Mouse (Mus musculus) hindbrain, embryonic 16.5 days (tissue): ENCODE measurements around the gene Ccdc114. TPM values are rescaled to one million over a fixed set of nuclear protein-coding genes. Genes with fewer than 3 reads are reported as not detected.

ENCODE experiments used
- ATAC-seq: fragments of 200-750 bp; cut with Nextera tagmentation; 2 replicates; pipeline ENCODE4 v1.8.0; 2017; ENCODE audit warnings: moderate TSS enrichment, moderate library complexity
- H3K27ac ChIP-seq: fragments of 300-500 bp; sonication (generic); 2 replicates; pipeline ENCODE4 v1.5.1; 2014; ENCODE audit warnings: low read depth, mild to moderate bottlenecking, control low read depth, low read length, moderate library complexity
- H3K27me3 ChIP-seq: fragments of 300-500 bp; sonication (generic); replicated peaks from 2 replicates; pipeline ENCODE4 v1.6.1; 2014; ENCODE audit warnings: low read length; ENCODE audit not compliant: control insufficient read depth, insufficient read depth
- H3K36me3 ChIP-seq: fragments of 300-500 bp; sonication (generic); 2 replicates; pipeline ENCODE4 v1.6.1; 2014; ENCODE audit warnings: mild to moderate bottlenecking, low read length, moderate library complexity, mixed read lengths; ENCODE audit not compliant: control insufficient read depth, insufficient read depth
- H3K4me1 ChIP-seq: fragments of 300-500 bp; sonication (generic); 2 replicates; pipeline ENCODE4 v1.6.1; 2014; ENCODE audit warnings: low read depth, low read length; ENCODE audit not compliant: control insufficient read depth, insufficient read depth
- H3K4me2 ChIP-seq: fragments of 300-500 bp; sonication (generic); 2 replicates; pipeline ENCODE4 v1.6.1; 2014; ENCODE audit warnings: mild to moderate bottlenecking, low read length, control low read depth, moderate library complexity
- H3K4me3 ChIP-seq: fragments of 300-500 bp; sonication (generic); 2 replicates; pipeline ENCODE4 v1.5.1; 2014; ENCODE audit warnings: mild to moderate bottlenecking, low read length, control low read depth, moderate library complexity
- H3K9ac ChIP-seq: fragments of 300-500 bp; sonication (generic); 2 replicates; pipeline ENCODE4 v1.6.1; 2014; ENCODE audit warnings: low read depth, mild to moderate bottlenecking, control low read depth, low read length, moderate library complexity
- H3K9me3 ChIP-seq: fragments of 300-500 bp; sonication (generic); 2 replicates; pipeline ENCODE4 v1.6.1; 2014; ENCODE audit warnings: mild to moderate bottlenecking, low read length, moderate library complexity; ENCODE audit not compliant: control insufficient read depth
- WGBS: fragments of 180-500 bp; shearing (Covaris S2); extraction: QIAGEN DNeasy Blood & Tissue Kit; methylation state at CpG from one replicate; pipeline ENCODE4 v1.1.7; 2014; 5-methylcytosine and 5-hydroxymethylcytosine counted together
- polyA plus RNA-seq: library from polyadenylated mRNA; unstranded; fragments of >200 nt; fragmentation: Nextera tagmentation; extraction: Ambion mirVana; gene quantifications from 2 replicates; pipeline ENCODE4 v1.2.1, GENCODE M21; 2015

The Ccdc114 gene
- polyA plus RNA-seq, 1 experiment from 2014 or later: 6.6 TPM

GRCm38 (mm10) chr7:45949061-45949460 lies 25.2 kb downstream of the Ccdc114 start:
- H3K36me3 ChIP-seq: no peaks in the 10 kb centered on the region
- H3K4me3 ChIP-seq: no peak overlapping the region
- no peak overlapping the region for H3K4me2 ChIP-seq
- no peak for ATAC-seq
- no peak overlapping the region for H3K9ac ChIP-seq
- H3K4me1 ChIP-seq: no peaks in the 10 kb centered on the region
- no peaks in the 10 kb centered on the region for H3K9me3 ChIP-seq
- 67% methylated on average over 4 of the region's 4 CpGs for WGBS
- H3K27me3 ChIP-seq: no peaks in the 10 kb centered on the region
- H3K27ac ChIP-seq: no peak overlapping the region

- Histone ChIP-seq H3K27ac (no peak overlapping the region), H3K36me3 (no peaks in the 10 kb centered on the region), H3K4me2 (no peak overlapping the region), H3K27me3 (no peaks in the 10 kb centered on the region), H3K9me3 (no peaks in the 10 kb centered on the region), H3K4me3 (no peak overlapping the region), H3K9ac (no peak overlapping the region), H3K4me1 (no peaks in the 10 kb centered on the region)
- 73% methylated on average over 4 of the region's 4 CpGs for WGBS
- ATAC-seq: no peak
Measured at GRCm38 (mm10) chr7:45956611-45957010, 32.7 kb downstream of the Ccdc114 start.

GRCm38 (mm10) chr7:45971831-45972723 lies 48.2 kb downstream of the Ccdc114 start:
- no peaks in the 10 kb centered on the region for H3K27me3 ChIP-seq
- no peaks in the 10 kb centered on the region for H3K36me3 ChIP-seq
- no peak overlapping the region for H3K4me2 ChIP-seq
- no peaks in the 10 kb centered on the region for H3K4me1 ChIP-seq
- H3K9ac ChIP-seq: no peak overlapping the region
- no peak overlapping the region for H3K4me3 ChIP-seq
- 73% methylated on average over 11 of the region's 11 CpGs for WGBS
- H3K9me3 ChIP-seq: no peaks in the 10 kb centered on the region
- no peak overlapping the region for H3K27ac ChIP-seq
- ATAC-seq: no peak

- peak; percentile 97 for ATAC-seq
- no peaks in the 10 kb centered on the region for H3K4me1 ChIP-seq
- H3K9me3 ChIP-seq: no peaks in the 10 kb centered on the region
- H3K4me3 ChIP-seq: no peak overlapping the region
- 0 out of 2 replicates have a peak overlapping the region, but pooled peaks have one; percentile 9 for H3K27ac ChIP-seq
- H3K36me3 ChIP-seq: no peaks in the 10 kb centered on the region
- H3K27me3 ChIP-seq: no peaks in the 10 kb centered on the region
- 70% methylated on average over 6 of the region's 6 CpGs for WGBS
- H3K9ac ChIP-seq: no peak overlapping the region
- H3K4me2 ChIP-seq: no peak overlapping the region
Measured at GRCm38 (mm10) chr7:45973271-45973687, 49.4 kb downstream of the Ccdc114 start.

- Histone ChIP-seq H3K36me3 (no peaks in the 10 kb centered on the region), H3K4me3 (no peak overlapping the region), H3K4me1 (no peaks in the 10 kb centered on the region), H3K27ac (no peak overlapping the region), H3K9ac (no peak overlapping the region), H3K9me3 (no peaks in the 10 kb centered on the region), H3K27me3 (no peaks in the 10 kb centered on the region), H3K4me2 (no peak overlapping the region)
- ATAC-seq: no peak
- WGBS: 66% methylated on average over 6 of the region's 6 CpGs
Measured at GRCm38 (mm10) chr7:45974103-45974502, 50.2 kb downstream of the Ccdc114 start.

- Histone ChIP-seq H3K4me1 (no peaks in the 10 kb centered on the region), H3K4me3 (no peak overlapping the region), H3K4me2 (no peak overlapping the region), H3K27me3 (no peaks in the 10 kb centered on the region), H3K9ac (no peak overlapping the region), H3K27ac (no peak overlapping the region), H3K36me3 (no peaks in the 10 kb centered on the region), H3K9me3 (no peaks in the 10 kb centered on the region)
- ATAC-seq: no peak
- WGBS: 76% methylated on average over 6 of the region's 6 CpGs
Measured at GRCm38 (mm10) chr7:45974512-45974911, 50.6 kb downstream of the Ccdc114 start.

- Histone ChIP-seq H3K4me1 (no peaks in the 10 kb centered on the region), H3K9me3 (no peaks in the 10 kb centered on the region), H3K4me2 (no peak overlapping the region), H3K27me3 (no peaks in the 10 kb centered on the region), H3K4me3 (no peak overlapping the region), H3K9ac (no peak overlapping the region), H3K27ac (no peak overlapping the region), H3K36me3 (no peaks in the 10 kb centered on the region)
- 78% methylated on average over 5 of the region's 5 CpGs for WGBS
- no peak for ATAC-seq
Measured at GRCm38 (mm10) chr7:45981612-45982011, 57.7 kb downstream of the Ccdc114 start.

GRCm38 (mm10) chr7:45986893-45987292 lies 63.0 kb downstream of the Ccdc114 start:
- no peak for ATAC-seq

GRCm38 (mm10) chr7:45988344-45988743 lies 64.5 kb downstream of the Ccdc114 start:
- Histone ChIP-seq H3K4me2 (no peak overlapping the region), H3K27ac (no peak overlapping the region), H3K4me3 (no peak overlapping the region), H3K36me3 (no peaks in the 10 kb centered on the region), H3K9me3 (peaks cover 2% of the 10 kb centered on the region; the same call in 1 of the 2 replicates), H3K9ac (no peak overlapping the region), H3K4me1 (no peaks in the 10 kb centered on the region), H3K27me3 (no peaks in the 10 kb centered on the region; the same call in 1 of the 2 replicates)
- WGBS: 94% methylated on average over 1 of the region's 1 CpGs
- ATAC-seq: no peak

More at GRCm38 (mm10) chr7:45986893-45987292, 63.0 kb downstream of the Ccdc114 start:
- H3K4me3 ChIP-seq: no peak overlapping the region
- no peak overlapping the region for H3K27ac ChIP-seq
- no peak overlapping the region for H3K4me2 ChIP-seq
- H3K9ac ChIP-seq: no peak overlapping the region
- H3K9me3 ChIP-seq: no peaks in the 10 kb centered on the region
- 79% methylated on average over 5 of the region's 6 CpGs for WGBS
- H3K4me1 ChIP-seq: no peaks in the 10 kb centered on the region
- no peaks in the 10 kb centered on the region for H3K27me3 ChIP-seq
- no peaks in the 10 kb centered on the region for H3K36me3 ChIP-seq
